Mouse (Mus musculus): ENCODE results near the gene Ift46.
"Not testable (repeated sequence)": the region's sequence is repeated elsewhere in the genome, so short reads cannot be mapped to it uniquely, and the experiment has no call there.

The Ift46 gene

GRCm38 (mm10) chr9:44734524-44735494, 32.9 kb upstream of the Ift46 start, which contains the start of gene Phldb1:
TSS of gene Phldb1 (minus strand) at chr9:44735198.
- in situ Hi-C loops (cut with MboI; ENCODE audit: low pct_unique_long_range_greater_than_20kb in 1 of 2, low sequenced_read_pairs in 2 of 2, unreplicated experiment in 1 of 2): no loop called here

- in situ Hi-C loops (cut with MboI; ENCODE audit: low pct_unique_long_range_greater_than_20kb in 1 of 2, low sequenced_read_pairs in 2 of 2, unreplicated experiment in 1 of 2): no loop called here
Observed at GRCm38 (mm10) chr9:44735886-44736285, 31.8 kb upstream of the Ift46 start.

- in situ Hi-C loops (cut with MboI; ENCODE audit: low pct_unique_long_range_greater_than_20kb in 1 of 2, low sequenced_read_pairs in 2 of 2, unreplicated experiment in 1 of 2): no loop called here
Observed at GRCm38 (mm10) chr9:44736301-44736700, 31.4 kb upstream of the Ift46 start.

GRCm38 (mm10) chr9:44737240-44737949, 30.3 kb upstream of the Ift46 start:
- in situ Hi-C loops (cut with MboI; ENCODE audit: low pct_unique_long_range_greater_than_20kb in 1 of 2, low sequenced_read_pairs in 2 of 2, unreplicated experiment in 1 of 2): no loop called here

- in situ Hi-C loops (cut with MboI; ENCODE audit: low pct_unique_long_range_greater_than_20kb in 1 of 2, low sequenced_read_pairs in 2 of 2, unreplicated experiment in 1 of 2): no loop called here
Observed at GRCm38 (mm10) chr9:44740663-44741192, 27.0 kb upstream of the Ift46 start.

GRCm38 (mm10) chr9:44745371-44745770, 22.3 kb upstream of the Ift46 start:
- in situ Hi-C loops (cut with MboI; ENCODE audit: low pct_unique_long_range_greater_than_20kb in 1 of 2, low sequenced_read_pairs in 2 of 2, unreplicated experiment in 1 of 2): no loop called here

- in situ Hi-C loops (cut with MboI; ENCODE audit: low pct_unique_long_range_greater_than_20kb in 1 of 2, low sequenced_read_pairs in 2 of 2, unreplicated experiment in 1 of 2): no loop called here
Observed at GRCm38 (mm10) chr9:44746666-44747065, 21.0 kb upstream of the Ift46 start.

GRCm38 (mm10) chr9:44747341-44747740, 20.4 kb upstream of the Ift46 start:
- in situ Hi-C loops (cut with MboI; ENCODE audit: low pct_unique_long_range_greater_than_20kb in 1 of 2, low sequenced_read_pairs in 2 of 2, unreplicated experiment in 1 of 2): no loop called here

GRCm38 (mm10) chr9:44748473-44748872, 19.2 kb upstream of the Ift46 start:
- in situ Hi-C loops (cut with MboI; ENCODE audit: low pct_unique_long_range_greater_than_20kb in 1 of 2, low sequenced_read_pairs in 2 of 2, unreplicated experiment in 1 of 2): no loop called here

GRCm38 (mm10) chr9:44760873-44761272, 6.8 kb upstream of the Ift46 start:
- in situ Hi-C loops (cut with MboI; ENCODE audit: low pct_unique_long_range_greater_than_20kb in 1 of 2, low sequenced_read_pairs in 2 of 2, unreplicated experiment in 1 of 2): no loop called here

- in situ Hi-C loops (cut with MboI; ENCODE audit: low pct_unique_long_range_greater_than_20kb in 1 of 2, low sequenced_read_pairs in 2 of 2, unreplicated experiment in 1 of 2): not testable (repeated sequence)
Observed at GRCm38 (mm10) chr9:44768029-44768394, 304 bp downstream of the Ift46 start.

- in situ Hi-C loops (cut with MboI; ENCODE audit: low pct_unique_long_range_greater_than_20kb in 1 of 2, low sequenced_read_pairs in 2 of 2, unreplicated experiment in 1 of 2): no loop called here
Observed at GRCm38 (mm10) chr9:44771376-44771775, 3.7 kb downstream of the Ift46 start.

- in situ Hi-C loops (cut with MboI; ENCODE audit: low pct_unique_long_range_greater_than_20kb in 1 of 2, low sequenced_read_pairs in 2 of 2, unreplicated experiment in 1 of 2): no loop called here
Observed at GRCm38 (mm10) chr9:44772392-44772749, 4.7 kb downstream of the Ift46 start.

GRCm38 (mm10) chr9:44772750-44773651, 5.3 kb downstream of the Ift46 start:
- in situ Hi-C loops (cut with MboI; ENCODE audit: low pct_unique_long_range_greater_than_20kb in 1 of 2, low sequenced_read_pairs in 2 of 2, unreplicated experiment in 1 of 2): no loop called here

GRCm38 (mm10) chr9:44792842-44793241, 25.1 kb downstream of the Ift46 start:
- in situ Hi-C loops (cut with MboI; ENCODE audit: low pct_unique_long_range_greater_than_20kb in 1 of 2, low sequenced_read_pairs in 2 of 2, unreplicated experiment in 1 of 2): no loop called here

GRCm38 (mm10) chr9:44798298-44798697, 30.6 kb downstream of the Ift46 start:
- in situ Hi-C loops (cut with MboI; ENCODE audit: low pct_unique_long_range_greater_than_20kb in 1 of 2, low sequenced_read_pairs in 2 of 2, unreplicated experiment in 1 of 2): no loop called here

GRCm38 (mm10) chr9:44799102-44799957, 31.6 kb downstream of the Ift46 start, which contains the start of gene Tmem25:
TSS of gene Tmem25 (minus strand) at chr9:44799307.
- in situ Hi-C loops (cut with MboI; ENCODE audit: low pct_unique_long_range_greater_than_20kb in 1 of 2, low sequenced_read_pairs in 2 of 2, unreplicated experiment in 1 of 2): no loop called here

- in situ Hi-C loops (cut with MboI; ENCODE audit: low pct_unique_long_range_greater_than_20kb in 1 of 2, low sequenced_read_pairs in 2 of 2, unreplicated experiment in 1 of 2): no loop called here
Observed at GRCm38 (mm10) chr9:44799958-44800324, 32.2 kb downstream of the Ift46 start.

All from mouse embryonic stem cell (cell line).